Mouse (Mus musculus) kidney, postnatal 0 days (tissue): Measurements from ENCODE around the gene Cel. TPM values are rescaled to one million over a fixed set of nuclear protein-coding genes. Genes with fewer than 3 reads are reported as not detected.
A peak's percentile ranks its signal among the peaks of the same experiment; 100 is the strongest.

ENCODE experiments used
- ATAC-seq: fragments of 200-750 bp; cut with Nextera tagmentation; replicated peaks from 2 replicates; pipeline ENCODE4 v1.8.0; 2017; ENCODE audit warnings: low read depth, moderate number of reproducible peaks, moderate TSS enrichment, moderate library complexity; ENCODE audit not compliant: low FRiP score
- DNase-seq: peaks from one replicate; pipeline ENCODE4 v3.0.0-alpha.2; 2016; ENCODE audit warnings: low spot score
- H3K27ac ChIP-seq: fragments of 300-500 bp; sonication (generic); 2 replicates; pipeline ENCODE4 v1.5.1; 2014; ENCODE audit warnings: mild to moderate bottlenecking
- H3K27me3 ChIP-seq: fragments of 300-500 bp; sonication (generic); 2 replicates; pipeline ENCODE4 v1.6.1; 2014; ENCODE audit warnings: low read length, mixed read lengths; ENCODE audit not compliant: insufficient read depth
- H3K36me3 ChIP-seq: fragments of 300-500 bp; sonication (generic); 2 replicates; pipeline ENCODE4 v1.6.1; 2014; ENCODE audit warnings: low read length, mixed read lengths; ENCODE audit not compliant: insufficient read depth
- H3K4me1 ChIP-seq: fragments of 300-500 bp; sonication (generic); replicated peaks from 2 replicates; pipeline ENCODE4 v1.6.1; 2014; ENCODE audit warnings: antibody characterized with exemption, low read length, mixed read lengths; ENCODE audit not compliant: insufficient read depth
- H3K4me2 ChIP-seq: fragments of 300-500 bp; sonication (generic); 2 replicates; pipeline ENCODE4 v1.6.1; 2014; ENCODE audit warnings: mild to moderate bottlenecking, low read length, moderate library complexity, mixed read lengths
- H3K4me3 ChIP-seq: fragments of 300-500 bp; sonication (generic); replicated peaks from 2 replicates; pipeline ENCODE4 v1.5.1; 2014; ENCODE audit warnings: low read depth, low read length
- H3K9ac ChIP-seq: fragments of 300-500 bp; sonication (generic); 2 replicates; pipeline ENCODE4 v1.6.1; 2014; ENCODE audit warnings: low read depth, low read length
- H3K9me3 ChIP-seq: fragments of 300-500 bp; sonication (generic); replicated peaks from 2 replicates; pipeline ENCODE4 v1.6.1; 2016; ENCODE audit warnings: low read length, inconsistent platforms, mixed read lengths
- CTCF ChIP-seq: IDR thresholded peaks from 2 replicates; pipeline ENCODE4 v1.5.1; 2016; ENCODE audit warnings: antibody characterized with exemption, low read depth, mild to moderate bottlenecking, moderate library complexity
- WGBS: fragments of 180-500 bp; shearing (Covaris S2); extraction: QIAGEN DNeasy Blood & Tissue Kit; methylation state at CpG from one replicate; pipeline ENCODE4 v1.1.7; 2014; 5-methylcytosine and 5-hydroxymethylcytosine counted together
- polyA plus RNA-seq: library from polyadenylated mRNA; unstranded; fragments of >200 nt; fragmentation: Nextera tagmentation; extraction: Ambion mirVana; gene quantifications from 2 replicates; pipeline ENCODE4 v1.2.1, GENCODE M21; 2015

Gene Cel
- polyA plus RNA-seq, 1 experiment from 2014 or later, result not detected

DNA sequence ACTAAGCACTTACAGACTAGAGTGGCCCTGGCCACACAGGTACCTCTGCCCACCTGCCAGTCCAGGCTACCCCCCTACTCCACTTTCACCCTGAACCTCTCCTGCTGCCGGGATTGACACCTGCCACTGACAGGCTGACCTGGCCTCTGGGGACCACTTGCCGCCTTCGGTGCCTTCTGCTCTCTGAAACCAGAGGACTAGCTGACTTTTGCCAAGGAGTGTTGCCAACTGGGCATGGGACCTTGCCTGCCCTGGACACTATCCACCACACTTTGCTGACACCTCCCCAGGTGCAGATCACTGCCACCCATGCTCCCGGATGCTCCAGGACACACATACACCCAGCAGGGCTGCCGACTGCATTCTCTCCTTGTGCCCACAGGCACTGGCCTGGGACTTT, 10.9 kb downstream of the Cel start:
- Histone ChIP-seq H3K4me1 (no peaks in the 10 kb centered on the region), H3K9me3 (no peaks in the 10 kb centered on the region), H3K27ac (no peak overlapping the region), H3K4me2 (no peak overlapping the region), H3K9ac (no peak overlapping the region), H3K27me3 (no peaks in the 10 kb centered on the region), H3K4me3 (no peak overlapping the region), H3K36me3 (peaks cover 49% of the 10 kb centered on the region)
- DNase-seq (no peak), ATAC-seq (no peak)
- no peak for TF ChIP-seq CTCF
- 95% methylated on average over 5 of the region's 5 CpGs for WGBS

DNA sequence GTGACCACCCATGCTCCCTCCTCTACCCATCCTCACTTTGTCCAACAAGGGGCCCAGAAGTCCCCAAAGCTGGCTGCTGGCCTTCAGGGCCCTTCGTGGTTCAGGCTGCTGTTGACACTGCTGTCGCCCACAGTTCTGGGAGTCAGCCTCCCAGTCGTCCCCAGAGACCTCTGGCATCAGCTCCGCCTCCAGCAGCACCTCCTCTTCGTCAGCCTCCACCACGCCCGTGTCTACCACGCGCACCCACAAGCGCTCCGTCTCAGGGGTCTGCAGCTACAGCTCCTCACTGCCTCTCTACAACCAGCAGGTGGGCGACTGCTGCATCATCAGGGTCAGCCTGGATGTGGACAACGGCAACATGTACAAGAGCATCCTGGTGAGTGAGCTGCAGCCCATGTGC, 14.0 kb downstream of the Cel start:
- no peaks in the 10 kb centered on the region for H3K27me3 ChIP-seq
- no peak overlapping the region for H3K4me2 ChIP-seq
- no peaks in the 10 kb centered on the region for H3K4me1 ChIP-seq
- TF ChIP-seq CTCF, result no peak
- no peaks in the 10 kb centered on the region for H3K9me3 ChIP-seq
- ATAC-seq, result no peak
- no peak for DNase-seq
- H3K27ac ChIP-seq, result no peak overlapping the region
- peaks cover 69% of the 10 kb centered on the region for H3K36me3 ChIP-seq
- H3K9ac ChIP-seq, result no peak overlapping the region
- WGBS, result 92% methylated on average over 13 of the region's 13 CpGs
- H3K4me3 ChIP-seq, result no peak overlapping the region

DNA sequence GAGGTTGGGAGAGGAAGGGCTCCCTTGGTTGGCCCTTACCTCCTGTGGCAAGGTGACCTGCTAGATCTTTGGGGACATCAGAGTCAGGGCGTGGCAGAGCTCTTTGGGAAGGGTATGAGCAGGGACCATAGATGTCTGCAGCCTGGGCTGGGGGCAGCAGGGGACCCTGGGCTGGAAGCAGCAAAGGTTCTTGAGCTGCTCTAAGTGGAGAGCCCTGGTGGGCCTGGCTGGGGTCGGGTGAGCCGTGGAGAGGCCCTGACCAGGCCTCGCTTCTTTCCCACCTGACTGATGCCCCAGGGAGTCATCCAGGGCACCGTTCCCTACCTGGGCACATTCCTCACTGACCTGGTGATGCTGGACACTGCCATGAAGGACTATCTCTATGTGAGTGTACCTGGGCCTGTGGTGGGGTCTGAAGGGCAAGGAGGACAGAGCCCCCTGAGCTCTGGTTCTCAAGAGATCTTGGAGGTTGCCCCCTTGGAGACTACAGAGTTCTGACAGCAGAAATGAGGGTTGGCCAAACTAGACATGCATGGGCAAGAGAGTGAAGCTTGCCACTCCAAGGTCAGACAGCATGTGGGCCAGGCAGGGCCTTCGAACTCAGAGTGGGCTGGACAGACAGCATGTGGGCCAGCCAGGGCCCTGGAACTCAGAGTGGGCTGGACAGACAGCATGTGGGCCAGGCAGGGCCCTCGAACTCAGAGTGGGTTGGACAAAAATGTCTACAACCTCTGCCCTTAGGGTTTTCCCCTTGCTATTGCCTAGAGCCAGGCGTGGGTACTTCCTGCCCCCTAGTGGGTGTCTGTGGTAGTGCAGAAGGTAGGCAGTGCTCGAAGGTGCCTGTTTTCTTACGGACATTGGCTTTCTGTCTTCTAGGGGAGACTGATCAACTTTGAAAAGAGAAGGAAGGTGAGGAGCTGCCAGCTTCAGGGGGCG, 15.7 kb downstream of the Cel start:
- WGBS, result 52% methylated on average over 11 of the region's 11 CpGs
- peak; percentile 99 for TF ChIP-seq CTCF
- no peak overlapping the region for H3K4me3 ChIP-seq
- no peaks in the 10 kb centered on the region for H3K27me3 ChIP-seq
- no peaks in the 10 kb centered on the region for H3K9me3 ChIP-seq
- H3K36me3 ChIP-seq, result peaks cover 71% of the 10 kb centered on the region
- no peak overlapping the region for H3K9ac ChIP-seq
- ATAC-seq (peak; percentile 55), DNase-seq (peak; percentile 85)
- no peak overlapping the region for H3K27ac ChIP-seq
- H3K4me2 ChIP-seq, result no peak overlapping the region
- H3K4me1 ChIP-seq, result no peaks in the 10 kb centered on the region

DNA sequence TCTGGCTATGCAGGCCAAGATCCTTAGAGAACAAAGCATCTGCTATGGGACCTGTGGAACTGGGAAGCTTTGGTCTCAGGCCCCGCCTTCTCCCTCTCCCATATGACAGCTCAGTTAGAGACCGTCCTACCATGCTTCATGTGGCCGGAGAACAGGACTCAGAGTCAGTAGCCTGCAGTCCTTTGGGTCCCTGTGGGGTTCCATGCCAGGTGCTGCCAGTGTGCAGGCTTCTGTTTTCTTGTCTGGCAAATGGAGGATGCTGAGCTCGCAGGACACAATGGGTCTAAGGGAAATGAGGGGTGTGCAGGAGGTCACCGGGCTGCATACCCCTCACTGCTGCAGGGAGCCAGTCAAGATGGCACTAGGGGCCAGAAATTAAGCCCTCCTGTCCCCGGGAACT, 16.6 kb downstream of the Cel start:
- Histone ChIP-seq H3K27ac (no peak overlapping the region), H3K4me2 (no peak overlapping the region), H3K4me3 (no peak overlapping the region), H3K4me1 (no peaks in the 10 kb centered on the region), H3K27me3 (no peaks in the 10 kb centered on the region), H3K36me3 (peaks cover 67% of the 10 kb centered on the region), H3K9me3 (no peaks in the 10 kb centered on the region), H3K9ac (no peak overlapping the region)
- 74% methylated on average over 6 of the region's 6 CpGs for WGBS
- TF ChIP-seq CTCF, result no peak
- DNase-seq (no peak), ATAC-seq (no peak)

DNA sequence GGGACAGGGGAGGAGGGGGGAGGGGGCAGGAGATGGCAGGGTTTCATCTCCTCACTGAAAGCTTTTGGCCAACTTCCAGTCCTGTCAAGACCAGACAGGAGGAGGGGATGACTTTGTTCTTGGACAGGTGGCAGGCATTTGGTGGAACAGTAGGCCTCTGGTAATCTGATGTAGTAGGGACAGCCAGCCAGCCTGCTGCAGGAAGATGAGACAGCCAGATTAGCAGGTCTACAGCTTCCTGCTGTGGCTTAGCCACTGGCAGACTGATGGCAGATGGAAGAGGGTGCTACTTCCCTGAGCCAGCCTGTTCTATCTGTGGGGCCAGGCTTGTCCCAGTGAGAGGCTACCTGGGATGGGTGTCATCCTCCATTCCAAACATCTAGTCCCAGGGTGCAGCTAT, 17.2 kb downstream of the Cel start:
- H3K27ac ChIP-seq, result no peak overlapping the region
- TF ChIP-seq CTCF, result no peak
- no peak overlapping the region for H3K4me2 ChIP-seq
- H3K36me3 ChIP-seq, result peaks cover 61% of the 10 kb centered on the region
- H3K9ac ChIP-seq, result no peak overlapping the region
- no peaks in the 10 kb centered on the region for H3K9me3 ChIP-seq
- H3K4me3 ChIP-seq, result no peak overlapping the region
- H3K4me1 ChIP-seq, result no peaks in the 10 kb centered on the region
- DNase-seq (no peak), ATAC-seq (no peak)
- no peaks in the 10 kb centered on the region for H3K27me3 ChIP-seq

DNA sequence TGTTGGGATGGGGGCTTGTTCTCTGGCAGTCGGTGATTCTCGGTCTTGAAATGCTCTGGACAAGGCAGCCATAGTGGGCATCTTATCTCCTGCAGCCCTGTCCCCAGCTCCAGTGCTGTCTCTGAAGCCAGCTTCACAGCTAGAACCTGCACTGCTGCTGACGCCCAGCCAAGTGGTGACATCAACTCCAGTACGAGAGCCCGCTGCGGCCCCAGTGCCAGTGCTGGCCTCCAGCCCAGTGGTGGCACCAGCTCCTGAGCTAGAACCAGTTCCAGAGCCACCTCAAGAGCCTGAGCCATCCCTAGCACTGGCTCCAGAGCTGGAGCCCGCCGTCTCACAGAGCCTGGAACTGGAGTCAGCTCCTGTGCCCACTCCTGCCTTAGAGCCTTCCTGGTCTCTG, 19.3 kb downstream of the Cel start:
- WGBS, result 93% methylated on average over 8 of the region's 8 CpGs
- H3K4me2 ChIP-seq, result no peak overlapping the region
- no peaks in the 10 kb centered on the region for H3K27me3 ChIP-seq
- H3K9me3 ChIP-seq, result no peaks in the 10 kb centered on the region
- TF ChIP-seq CTCF, result no peak
- no peak for ATAC-seq
- no peak overlapping the region for H3K27ac ChIP-seq
- peaks cover 8% of the 10 kb centered on the region for H3K4me1 ChIP-seq
- no peak overlapping the region for H3K9ac ChIP-seq
- DNase-seq, result no peak
- H3K36me3 ChIP-seq, result peaks cover 41% of the 10 kb centered on the region
- H3K4me3 ChIP-seq, result no peak overlapping the region
